Mouse (Mus musculus) erythroblast, embryonic 14.5 days (primary cell): ENCODE results near the gene Rab25. TPM values are rescaled to one million over a fixed set of nuclear protein-coding genes. Genes with fewer than 3 reads are reported as not detected.

Experiments used
- H3K27me3 ChIP-seq: 2 replicates; pipeline ENCODE4 v1.6.1; 2012; ENCODE audit warnings: inconsistent platforms; ENCODE audit not compliant: control insufficient read depth
- H3K36me3 ChIP-seq: 2 replicates; pipeline ENCODE4 v1.6.1; 2012; ENCODE audit warnings: mild to moderate bottlenecking, inconsistent platforms; ENCODE audit not compliant: control insufficient read depth
- H3K4me1 ChIP-seq: 2 replicates; pipeline ENCODE4 v1.6.1; 2012; ENCODE audit warnings: inconsistent platforms; ENCODE audit not compliant: control insufficient read depth
- H3K4me3 ChIP-seq: replicated peaks from 2 replicates; pipeline ENCODE3; 2012; ENCODE audit warnings: moderate library complexity, mild to moderate bottlenecking, inconsistent platforms
- H3K9me3 ChIP-seq: 2 replicates; pipeline ENCODE4 v1.6.1; 2012; ENCODE audit warnings: low read length, inconsistent platforms, mixed read lengths; ENCODE audit not compliant: control insufficient read depth
- GATA1 ChIP-seq: IDR thresholded peaks from 2 replicates; pipeline ENCODE4 v1.6.1; 2012; ENCODE audit warnings: low read length, inconsistent platforms, mixed read lengths
- TAL1 ChIP-seq: IDR thresholded peaks from 3 replicates; pipeline ENCODE4 v1.6.1; 2012; ENCODE audit warnings: low read length, inconsistent platforms, mixed read lengths
- polyA plus RNA-seq: library from polyadenylated mRNA; stranded (reverse); fragments of >175 nt; gene quantifications from 2 replicates; pipeline ENCODE4 v1.2.3, GENCODE M21; 2012

Rab25 gene
- polyA plus RNA-seq, 1 experiment, result not detected

DNA sequence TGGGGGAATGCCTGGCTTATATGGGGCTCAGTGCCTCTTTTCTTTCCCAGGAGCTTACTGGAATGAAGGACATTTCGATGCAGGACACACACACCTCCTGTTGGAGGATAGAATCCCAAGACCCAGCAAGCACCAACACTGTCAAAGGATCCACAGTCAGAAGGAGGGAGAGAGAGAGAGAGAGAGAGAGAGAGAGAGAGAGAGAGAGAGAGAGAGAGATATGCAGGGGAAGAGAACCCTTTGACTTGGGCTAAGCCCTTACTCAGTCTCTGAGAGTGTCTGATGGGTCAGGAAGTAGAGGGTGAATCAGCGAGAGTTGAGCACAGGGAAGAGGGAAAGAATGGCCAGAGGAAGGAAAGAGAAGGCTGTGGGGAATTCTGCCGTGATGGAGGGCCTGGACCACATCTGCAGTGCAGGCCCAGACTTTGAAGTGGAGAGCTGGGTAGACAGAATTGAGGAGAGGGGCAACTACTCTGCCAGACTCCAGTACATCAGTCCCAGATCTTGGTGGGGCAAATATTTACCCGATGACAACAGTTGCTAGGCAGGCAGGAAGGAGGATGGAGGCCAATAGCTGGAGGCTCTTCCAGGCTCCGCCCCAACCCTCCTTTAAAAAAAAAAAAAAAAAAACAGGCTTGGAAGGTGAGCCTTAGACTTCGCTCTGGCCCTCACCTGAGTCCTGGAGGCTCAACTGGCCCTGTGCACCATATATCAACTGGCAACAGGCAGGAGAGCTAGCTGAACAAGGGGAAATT lies 35.8 kb downstream of the Rab25 start:
- Histone ChIP-seq H3K9me3 (no peaks in the 10 kb centered on the region), H3K4me3 (no peak overlapping the region), H3K27me3 (peaks cover 24% of the 10 kb centered on the region), H3K4me1 (peaks cover 44% of the 10 kb centered on the region), H3K36me3 (no peaks in the 10 kb centered on the region)
- TF ChIP-seq TAL1 (no peak), GATA1 (no peak)

DNA sequence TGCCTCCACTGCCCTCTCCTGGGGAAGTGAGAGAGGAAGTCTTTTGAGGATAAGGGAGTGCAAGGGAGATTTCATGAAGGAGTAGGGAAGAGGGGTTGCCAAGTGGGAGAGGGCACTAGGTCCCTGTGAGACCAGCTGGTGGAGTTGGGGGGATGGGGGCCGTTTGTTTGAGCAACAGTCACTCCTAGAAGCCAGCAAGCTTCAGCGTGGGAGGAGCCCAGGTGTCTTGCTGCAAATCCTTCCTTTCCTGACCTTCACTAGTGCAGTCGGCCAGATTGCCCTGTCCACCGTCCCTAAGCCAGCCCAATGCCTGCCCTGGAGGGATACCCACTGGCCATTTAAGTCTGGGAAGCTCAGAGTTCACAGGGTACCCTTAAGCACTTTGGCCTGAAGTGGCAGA lies 36.5 kb downstream of the Rab25 start:
- Histone ChIP-seq H3K4me1 (peaks cover 48% of the 10 kb centered on the region), H3K9me3 (no peaks in the 10 kb centered on the region), H3K27me3 (peaks cover 24% of the 10 kb centered on the region), H3K4me3 (no peak overlapping the region), H3K36me3 (no peaks in the 10 kb centered on the region)
- no peak for TF ChIP-seq TAL1
- TF ChIP-seq GATA1, result no peak

DNA sequence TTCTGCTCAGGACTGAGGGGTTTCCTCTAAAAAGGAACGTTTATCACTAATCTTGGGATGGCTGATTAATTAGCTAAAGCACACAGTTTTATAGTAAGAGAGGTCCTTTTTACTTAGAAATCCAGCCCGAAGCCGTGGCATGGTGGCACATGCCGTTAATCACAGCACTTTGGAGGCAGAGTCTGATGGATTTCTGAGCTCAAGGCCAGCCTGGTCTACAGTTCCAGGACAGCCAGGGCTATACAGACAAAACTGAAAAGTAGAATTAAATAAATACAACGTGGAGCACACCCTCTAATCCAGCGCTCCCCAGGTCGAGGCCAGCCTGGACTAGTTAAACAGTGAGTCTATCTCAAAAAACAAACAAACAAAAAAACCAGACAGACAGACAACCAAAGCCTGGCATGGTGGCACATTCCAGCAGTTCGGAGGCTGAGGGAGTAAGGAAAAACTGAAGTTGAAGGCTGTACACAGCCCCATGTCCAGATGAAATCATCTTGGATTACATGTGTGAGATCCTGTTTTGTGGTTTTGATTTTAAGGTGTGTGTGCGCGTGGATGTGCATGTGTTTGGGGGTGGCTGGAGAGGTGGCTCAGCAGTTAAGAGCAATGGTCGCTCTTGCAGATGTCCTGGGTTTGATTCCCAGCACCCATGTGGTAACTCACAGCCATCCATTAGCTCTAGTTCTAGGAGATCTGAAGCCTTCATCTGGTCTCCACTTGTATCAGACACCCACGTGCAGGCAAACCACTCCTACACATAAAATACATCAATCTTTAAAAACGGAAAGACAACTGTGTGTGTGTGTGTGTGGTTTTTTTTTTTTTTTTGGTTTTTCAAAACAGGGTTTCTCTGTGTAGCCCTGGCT lies 37.4 kb downstream of the Rab25 start:
- Histone ChIP-seq H3K27me3 (peaks cover 24% of the 10 kb centered on the region), H3K9me3 (no peaks in the 10 kb centered on the region), H3K36me3 (no peaks in the 10 kb centered on the region), H3K4me1 (peaks cover 52% of the 10 kb centered on the region), H3K4me3 (peak overlapping the region; percentile 61)
- no peak for TF ChIP-seq GATA1
- TF ChIP-seq TAL1, result no peak

DNA sequence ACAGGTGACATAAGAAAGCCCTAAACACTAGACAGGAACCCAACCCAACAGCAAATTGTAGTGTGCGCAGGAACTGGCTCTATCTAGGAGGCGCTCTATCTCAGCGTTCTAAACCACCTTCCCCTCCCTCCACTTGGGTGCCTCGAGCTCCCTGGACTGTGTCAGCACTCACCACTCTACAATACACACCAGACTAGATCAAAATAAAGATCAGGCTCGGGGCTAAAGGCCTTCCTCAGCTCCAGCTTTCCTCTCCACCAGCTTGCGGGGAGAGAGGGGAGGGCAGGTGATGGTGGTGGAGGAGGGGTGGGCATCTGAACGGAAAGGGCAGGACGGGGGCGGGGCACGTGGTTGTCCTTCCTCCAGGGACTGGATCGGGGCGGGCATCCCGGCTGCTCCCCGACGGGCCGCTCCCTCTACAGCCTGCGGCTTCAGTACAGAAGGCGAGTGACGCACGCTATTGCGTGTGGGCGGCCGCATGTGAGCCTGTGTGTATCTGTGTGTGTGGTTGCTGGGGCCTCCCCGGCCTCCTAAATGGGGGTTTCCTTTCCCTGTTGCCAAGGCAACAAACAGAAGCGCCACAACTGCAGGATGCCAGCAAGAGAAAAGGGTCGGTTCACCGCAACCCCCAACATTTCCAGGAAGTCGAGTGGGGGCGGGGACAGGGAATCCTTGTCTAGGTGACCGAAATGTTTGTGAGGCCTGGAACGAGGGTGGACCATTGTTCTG lies 38.2 kb downstream of the Rab25 start, which contains the start of gene Lmna:
Lmna (minus strand) TSS at position 265 of the 729 bp plus-strand sequence.
- H3K4me1 ChIP-seq, result peaks cover 58% of the 10 kb centered on the region
- H3K4me3 ChIP-seq, result peak within 1 kb of the TSS; percentile 61
- no peaks in the 10 kb centered on the region for H3K36me3 ChIP-seq
- no peak for TF ChIP-seq TAL1
- no peaks in the 10 kb centered on the region for H3K9me3 ChIP-seq
- peaks cover 24% of the 10 kb centered on the region for H3K27me3 ChIP-seq

DNA sequence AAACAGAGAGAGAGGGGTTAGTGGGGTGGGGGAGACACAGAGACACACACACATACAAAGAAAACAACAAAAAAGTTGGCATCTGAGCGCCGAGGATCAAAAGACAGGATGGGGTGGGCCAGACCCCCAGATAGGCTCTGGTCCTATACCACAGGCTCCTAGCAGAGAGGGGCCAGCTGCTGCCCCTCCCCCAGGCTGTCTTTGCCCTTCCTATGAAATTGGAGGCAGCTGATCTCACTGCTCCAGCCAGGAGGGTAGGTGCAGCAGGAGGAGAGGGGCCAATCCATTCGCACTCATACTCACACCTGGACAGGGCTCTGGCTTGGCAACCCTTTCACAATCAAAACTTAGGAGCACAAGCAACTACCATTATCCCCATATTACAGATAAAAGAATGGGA lies 38.9 kb downstream of the Rab25 start:
- no peaks in the 10 kb centered on the region for H3K9me3 ChIP-seq
- TF ChIP-seq TAL1, result no peak
- no peak for TF ChIP-seq GATA1
- peak overlapping the region; percentile 61 for H3K4me3 ChIP-seq
- no peaks in the 10 kb centered on the region for H3K36me3 ChIP-seq
- peaks cover 58% of the 10 kb centered on the region for H3K4me1 ChIP-seq
- H3K27me3 ChIP-seq, result peaks cover 19% of the 10 kb centered on the region

DNA sequence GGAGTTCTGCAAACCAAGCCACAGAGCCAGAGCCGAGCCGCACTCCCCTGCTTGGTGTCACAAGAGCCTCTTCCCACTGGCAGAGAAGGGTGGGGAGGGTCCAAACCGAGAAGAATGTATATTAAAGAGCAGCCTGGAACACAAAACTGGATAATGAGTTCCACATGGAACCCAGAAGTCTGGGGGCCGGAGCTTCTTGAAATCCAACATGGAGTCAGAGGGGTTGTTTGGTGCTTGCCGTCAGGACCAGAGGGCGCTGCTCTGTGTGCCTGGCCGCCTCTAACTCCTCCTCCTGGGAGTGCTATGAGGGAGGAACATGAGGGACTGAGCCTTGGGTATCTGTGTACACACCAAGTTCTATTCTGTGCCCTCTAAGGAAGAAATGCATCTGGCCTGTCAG lies 42.3 kb downstream of the Rab25 start:
- H3K27me3 ChIP-seq, result no peaks in the 10 kb centered on the region
- peaks cover 74% of the 10 kb centered on the region for H3K4me1 ChIP-seq
- TF ChIP-seq GATA1, result no peak
- TF ChIP-seq TAL1, result no peak
- H3K36me3 ChIP-seq, result peaks cover 12% of the 10 kb centered on the region
- H3K9me3 ChIP-seq, result no peaks in the 10 kb centered on the region
- no peak overlapping the region for H3K4me3 ChIP-seq

DNA sequence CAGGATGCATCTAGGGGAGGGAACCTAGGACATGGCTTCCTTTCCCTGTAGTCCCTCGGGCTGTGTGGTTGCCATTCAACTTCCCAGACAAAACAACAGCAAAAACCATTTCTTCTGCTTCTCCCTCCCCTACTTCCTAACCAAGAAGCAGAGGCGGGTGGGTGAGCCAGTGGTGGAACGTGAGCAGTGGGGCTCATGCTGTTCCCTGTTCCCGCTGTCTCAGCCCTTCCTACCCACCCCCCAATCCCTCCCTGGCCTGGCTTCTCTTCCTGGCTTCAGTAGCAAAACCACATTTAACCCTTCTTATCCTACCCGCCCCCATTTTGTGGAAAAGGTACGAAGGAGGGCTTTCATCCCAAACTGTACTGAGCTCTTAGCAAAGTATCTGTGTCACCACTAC lies 43.0 kb downstream of the Rab25 start:
- Histone ChIP-seq H3K9me3 (no peaks in the 10 kb centered on the region), H3K27me3 (no peaks in the 10 kb centered on the region), H3K36me3 (peaks cover 18% of the 10 kb centered on the region), H3K4me1 (peaks cover 74% of the 10 kb centered on the region), H3K4me3 (no peak overlapping the region)
- TF ChIP-seq GATA1 (no peak), TAL1 (no peak)

DNA sequence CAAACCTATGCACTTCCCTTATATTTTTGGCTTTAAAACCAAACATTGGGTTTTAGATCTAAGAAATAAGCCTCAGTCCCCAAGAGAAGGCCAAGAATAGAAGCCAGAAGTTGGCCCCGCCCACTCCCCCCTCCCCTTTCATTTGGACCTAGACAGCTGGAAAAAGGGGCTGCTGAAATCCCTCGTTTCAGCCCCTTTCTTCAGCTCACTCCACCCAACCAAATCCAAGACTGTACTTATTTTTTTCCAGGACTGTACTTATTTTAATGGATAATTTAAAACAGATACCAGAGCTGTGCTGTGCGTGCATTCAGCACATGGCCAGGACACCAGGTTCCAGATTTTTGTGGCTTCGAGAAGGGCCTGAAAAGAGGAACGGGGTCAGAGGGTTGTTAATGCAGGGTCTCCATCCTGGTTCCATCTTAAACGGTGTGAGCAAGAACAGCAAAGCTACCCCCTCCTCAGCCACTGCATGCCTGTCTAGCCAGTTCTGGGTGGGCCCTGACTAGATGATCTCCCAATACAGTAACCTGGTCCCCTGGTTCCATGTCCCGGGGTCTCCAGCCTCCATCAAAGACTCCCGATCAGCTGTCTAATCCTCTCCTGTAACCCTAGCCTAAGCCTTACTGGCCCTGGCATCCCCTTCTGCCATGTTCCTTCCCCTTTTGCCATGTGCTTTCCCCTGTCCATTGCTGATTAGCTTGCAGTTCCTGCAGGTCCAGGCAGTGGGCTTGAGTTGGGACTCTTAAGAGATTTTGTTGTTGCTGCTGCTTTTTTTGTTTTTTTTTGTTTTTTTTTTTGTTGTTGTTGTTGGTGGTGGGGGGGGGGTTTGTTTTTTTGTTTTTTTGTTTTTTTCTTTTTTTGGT lies 44.0 kb downstream of the Rab25 start:
- Histone ChIP-seq H3K9me3 (no peaks in the 10 kb centered on the region), H3K4me1 (peaks cover 73% of the 10 kb centered on the region), H3K27me3 (no peaks in the 10 kb centered on the region), H3K4me3 (no peak overlapping the region), H3K36me3 (peaks cover 28% of the 10 kb centered on the region)
- TF ChIP-seq TAL1 (no peak), GATA1 (no peak)
